Mouse (Mus musculus) left cerebral cortex, adult 8-10 months (tissue): ENCODE data around the gene Tlr9. TPM values are rescaled to one million over a fixed set of nuclear protein-coding genes. Genes with fewer than 3 reads are reported as not detected.

ENCODE experiments used
- DNase-seq, 2 experiments: peaks; one replicate each; pipeline ENCODE4 v3.0.0; 2022; ENCODE audit warnings: low spot score in 2 of 2
- total RNA-seq, 4 experiments: library from RNA; stranded (reverse); gene quantifications; 2 replicates each; pipeline ENCODE4 v1.2.4; 2022

Gene Tlr9
- total RNA-seq, 4 experiments from 2014 or later: 0.85 to 2.0 (median 1.7) TPM

GRCm38 (mm10) chr9:106231816-106232215, 9.4 kb downstream of the Tlr9 start:
- no peak for DNase-seq

- no peak for DNase-seq
Measured at GRCm38 (mm10) chr9:106232956-106233355, 10.6 kb downstream of the Tlr9 start.

GRCm38 (mm10) chr9:106233953-106234352, 11.6 kb downstream of the Tlr9 start:
- no peak for DNase-seq

- no peak for DNase-seq
Measured at GRCm38 (mm10) chr9:106235194-106235830, 12.9 kb downstream of the Tlr9 start.

GRCm38 (mm10) chr9:106236156-106236817, 13.9 kb downstream of the Tlr9 start:
- no peak for DNase-seq

GRCm38 (mm10) chr9:106236818-106237211, 14.4 kb downstream of the Tlr9 start:
- DNase-seq: no peak

DNA sequence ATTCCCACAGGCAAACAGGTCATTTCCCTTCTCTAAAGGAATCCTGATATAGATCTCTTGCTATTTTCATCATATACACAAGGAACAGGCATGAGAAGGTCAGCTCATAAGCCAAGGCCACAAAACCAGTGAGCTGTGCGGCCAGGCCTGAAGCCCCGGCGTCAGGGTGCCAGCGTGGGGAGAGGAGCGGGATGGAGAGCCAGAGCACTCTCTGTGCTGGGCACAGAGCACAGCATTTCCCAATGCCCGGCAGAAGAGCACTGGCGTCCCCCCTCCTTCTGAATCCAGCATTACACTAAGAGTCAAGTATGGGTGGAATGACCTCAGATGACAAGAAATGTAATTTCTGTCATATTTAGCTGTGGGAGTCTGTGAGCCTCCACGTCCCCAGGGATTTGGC, 15.0 kb downstream of the Tlr9 start:
- DNase-seq: no peak

GRCm38 (mm10) chr9:106237878-106238277, 15.5 kb downstream of the Tlr9 start:
- DNase-seq: no peak

DNA sequence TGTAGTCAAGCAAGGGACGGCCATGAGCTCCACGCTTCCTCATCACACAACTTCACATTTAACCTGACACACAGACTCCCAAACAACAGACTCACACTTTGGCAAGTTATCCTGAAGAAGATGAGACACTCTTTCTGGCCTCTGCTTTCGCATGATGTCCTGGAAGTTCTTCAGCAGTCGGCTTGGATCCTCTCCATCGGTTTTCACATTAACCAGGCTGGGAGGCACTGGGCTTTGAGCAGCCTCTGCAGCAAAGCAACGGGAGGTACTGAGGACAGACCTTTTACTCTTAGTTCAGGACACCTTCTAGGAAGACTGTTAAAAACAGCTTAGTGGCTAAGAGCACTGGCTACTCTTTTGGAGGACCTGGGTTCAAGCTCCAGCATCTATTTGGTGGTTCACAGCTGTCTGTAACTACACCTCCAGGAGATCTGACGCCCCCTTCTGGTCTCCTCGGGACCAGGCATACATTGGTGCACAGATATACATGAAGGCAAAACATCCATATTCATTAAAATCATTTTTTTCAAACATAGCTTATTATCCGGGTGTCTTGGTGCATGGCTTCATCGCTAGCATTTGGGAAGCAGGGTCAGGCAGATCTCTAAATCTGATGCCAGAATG, 19.3 kb downstream of the Tlr9 start:
- no peak for DNase-seq

DNA sequence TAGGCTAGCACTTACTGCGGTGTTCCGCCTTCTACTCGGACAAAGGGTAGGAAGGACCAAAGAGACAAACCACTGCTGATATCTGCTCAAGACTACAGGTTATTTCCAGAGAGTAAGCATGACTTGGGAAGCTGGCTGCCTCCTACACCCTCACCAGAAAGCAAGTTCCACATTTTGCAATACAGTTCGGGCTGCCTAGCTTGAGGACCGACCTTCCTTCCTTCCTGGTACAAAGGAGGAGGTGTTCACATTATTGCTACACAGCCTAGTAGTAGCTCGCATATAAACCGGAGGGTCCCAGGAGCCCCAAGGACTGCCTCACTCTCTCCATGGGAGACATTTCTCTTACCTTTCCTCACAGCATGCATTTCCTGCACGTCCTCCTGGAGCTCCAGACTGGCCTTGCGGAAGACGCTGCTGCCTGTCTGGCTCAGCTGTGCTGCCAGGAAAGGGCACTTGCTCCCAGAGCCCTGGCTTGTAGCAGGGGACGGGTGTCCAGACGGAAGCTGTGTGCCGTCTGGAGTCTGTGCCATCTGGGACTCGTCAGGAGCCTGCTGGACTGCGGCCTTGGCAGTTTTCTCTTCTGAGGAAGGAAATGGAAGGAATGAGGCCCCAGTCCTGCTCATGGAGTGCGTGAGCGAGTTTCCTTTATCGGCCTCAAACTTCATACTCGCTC, 20.6 kb downstream of the Tlr9 start:
- no peak for DNase-seq

- no peak for DNase-seq
Measured at GRCm38 (mm10) chr9:106249550-106249949, 27.2 kb downstream of the Tlr9 start.

DNA sequence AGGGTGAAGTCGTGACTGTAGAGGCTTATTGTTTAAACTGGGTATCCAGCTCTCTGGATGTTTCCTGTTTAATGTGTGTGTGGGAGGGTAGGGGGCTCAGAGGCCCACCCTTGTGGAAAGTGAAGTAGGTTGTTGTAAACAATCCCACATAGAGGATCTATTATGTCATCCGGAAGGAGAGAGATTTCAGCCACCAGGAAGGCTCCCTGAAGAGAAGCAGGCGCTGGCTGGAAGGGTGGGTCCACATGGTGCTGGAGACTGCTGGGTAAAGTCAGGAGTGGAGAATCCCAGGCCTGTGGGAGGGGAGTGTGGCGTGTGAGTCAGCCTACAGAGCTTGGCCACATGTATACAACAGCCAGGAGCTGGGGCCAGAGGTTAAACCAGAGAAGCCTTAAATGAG, 27.8 kb downstream of the Tlr9 start:
- DNase-seq: no peak

DNA sequence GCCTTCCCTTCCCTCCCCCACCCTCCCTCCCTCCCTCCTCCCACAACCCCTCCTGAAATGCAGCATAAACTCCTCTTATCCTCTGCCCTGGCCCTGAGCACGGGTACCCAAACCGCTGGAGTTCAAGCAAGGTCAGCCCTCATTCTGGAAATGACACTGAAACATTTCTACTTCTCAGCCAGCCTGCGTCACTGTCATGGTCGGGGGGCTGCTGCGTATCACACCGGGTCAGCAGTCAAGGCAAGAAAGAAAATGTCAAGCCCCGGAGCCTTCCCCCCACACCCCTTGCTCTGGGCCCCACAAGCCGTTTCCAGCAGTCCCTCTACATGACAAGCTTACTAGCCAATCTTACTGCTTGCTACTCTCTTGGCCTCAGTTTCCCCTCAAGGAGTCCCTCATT, 28.7 kb downstream of the Tlr9 start:
- DNase-seq: no peak

DNA sequence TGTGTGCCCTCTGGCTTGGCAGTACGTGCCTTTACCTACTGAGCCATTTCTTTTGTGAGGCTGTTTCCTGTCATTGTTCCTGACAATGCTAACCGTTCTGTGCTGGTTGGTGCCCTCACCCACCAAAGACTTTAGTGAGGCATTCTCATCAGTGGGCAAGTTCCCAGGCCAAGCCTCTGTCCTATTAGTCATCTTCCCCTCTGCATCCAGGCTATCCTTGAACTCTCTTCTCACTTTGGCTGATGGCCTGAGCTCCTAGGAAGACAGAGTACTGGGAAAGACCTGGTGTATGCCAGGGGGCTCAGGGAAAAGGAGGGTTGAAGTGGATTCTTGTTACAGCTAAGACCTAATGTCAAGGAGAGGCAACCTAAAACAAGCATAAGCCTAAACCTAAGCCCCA, 31.6 kb downstream of the Tlr9 start:
- no peak for DNase-seq

DNA sequence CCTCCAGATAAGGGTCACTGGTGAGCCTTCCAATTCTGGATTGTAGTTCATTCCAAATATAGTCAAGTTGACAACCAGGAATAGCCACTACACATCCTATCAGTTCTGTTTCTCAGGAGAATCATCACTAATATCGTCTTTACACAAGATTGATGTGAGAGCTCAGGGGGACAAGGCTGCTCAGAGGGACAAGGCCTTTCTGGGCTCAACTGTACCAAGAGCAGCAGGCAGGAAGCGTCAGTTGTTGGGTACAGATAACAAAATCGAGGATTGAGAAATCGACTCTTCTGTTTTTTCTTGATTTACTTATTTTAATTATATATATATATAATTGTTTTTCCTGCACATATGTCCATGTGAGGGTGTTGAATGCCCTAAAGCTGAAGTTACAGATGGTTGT, 36.0 kb downstream of the Tlr9 start:
- no peak for DNase-seq

- DNase-seq: no peak
Measured at GRCm38 (mm10) chr9:106258990-106259389, 36.6 kb downstream of the Tlr9 start.

- DNase-seq: no peak
Measured at GRCm38 (mm10) chr9:106261058-106261457, 38.7 kb downstream of the Tlr9 start.

DNA sequence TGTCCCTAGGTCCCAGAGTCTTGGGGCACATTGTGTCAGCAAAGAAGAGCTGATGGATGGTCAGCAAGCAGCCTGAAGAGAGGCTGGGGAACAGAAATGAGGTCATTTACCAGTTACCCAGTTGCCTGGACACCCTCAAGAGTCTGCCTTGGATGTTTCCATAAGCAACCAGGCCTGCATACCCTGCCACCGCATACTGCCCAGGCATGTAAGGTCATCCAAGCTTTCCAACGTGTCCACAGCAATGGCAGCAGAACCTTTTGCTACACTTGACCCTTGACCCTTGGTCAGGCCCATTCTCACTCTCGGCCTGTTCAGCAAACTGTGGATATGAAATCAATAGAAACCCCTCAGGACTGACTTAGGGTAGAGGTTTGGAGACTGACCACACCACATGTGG, 39.1 kb downstream of the Tlr9 start:
- no peak for DNase-seq

DNA sequence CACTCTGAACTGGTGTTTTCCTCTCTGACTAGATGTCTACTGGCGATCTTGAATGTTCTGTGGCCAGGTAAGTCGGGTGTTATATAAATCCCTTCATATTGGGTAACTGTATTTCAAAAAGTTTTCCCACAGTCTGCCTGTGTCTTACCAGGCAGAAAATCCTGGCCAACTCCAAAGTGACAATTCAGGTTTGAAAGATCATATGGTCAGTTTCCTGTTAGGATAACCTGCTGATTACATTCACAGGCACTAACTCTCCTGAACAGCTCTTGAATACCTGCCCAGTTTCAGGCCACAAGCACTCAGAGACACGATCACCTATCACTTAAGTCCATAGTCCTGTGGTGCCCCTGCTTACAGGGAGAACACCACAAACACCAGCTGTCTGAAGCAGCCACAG, 39.7 kb downstream of the Tlr9 start:
- no peak for DNase-seq

- no peak for DNase-seq
Measured at GRCm38 (mm10) chr9:106263381-106263924, 41.1 kb downstream of the Tlr9 start.

DNA sequence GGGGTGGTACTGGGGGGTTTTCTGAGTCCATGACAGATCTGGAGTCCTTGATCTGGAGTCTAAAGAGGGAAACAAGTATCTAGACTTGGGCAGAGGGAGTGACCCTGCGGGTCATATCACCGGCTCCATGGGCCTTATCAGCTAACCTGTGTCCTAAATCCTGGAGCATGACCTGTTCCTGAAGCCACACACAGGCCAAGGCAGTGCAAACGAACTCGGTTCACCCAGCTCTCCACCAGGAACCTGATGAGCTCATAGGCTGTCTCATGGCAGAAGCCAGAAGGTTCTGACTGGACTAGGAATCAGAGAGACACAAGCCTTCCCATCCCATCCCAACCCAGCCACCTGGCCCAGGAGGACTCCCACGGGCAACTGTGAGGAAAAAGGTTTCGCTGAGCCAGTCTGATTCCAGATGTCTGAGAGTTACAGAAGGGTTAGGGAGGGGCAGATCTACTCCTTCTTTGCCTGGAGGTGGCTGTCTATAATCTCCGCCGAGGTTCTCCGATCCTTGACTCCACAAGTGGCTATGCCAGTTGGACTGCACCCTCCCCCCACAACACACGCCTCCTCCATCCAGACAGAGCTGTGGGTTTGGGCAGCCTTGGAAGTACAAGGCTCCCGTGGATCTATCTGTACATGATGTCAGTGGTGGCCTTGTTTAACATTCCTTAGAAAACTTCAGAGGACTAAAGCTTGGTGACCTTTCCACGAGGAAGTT, 43.1 kb downstream of the Tlr9 start:
- no peak for DNase-seq
